Mouse (Mus musculus): ENCODE data around the gene Stk35.

- TF ChIP-seq POLR2A (IDR thresholded peaks at IDR 0.05; ENCODE audit: insufficient read depth, low read depth, low read length) (no peak), CTCF (IDR thresholded peaks at IDR 0.05) (no peak)
These were observed 17.4 kb downstream of the Stk35 start for GRCm38 (mm10) chr2:129817603-129818257.
